Mouse (Mus musculus) cerebellum, adult 2 months (tissue): ENCODE measurements around the gene Clcn1. TPM values are rescaled to one million over a fixed set of nuclear protein-coding genes. Genes with fewer than 3 reads are reported as not detected.
A peak's percentile ranks its signal among the peaks of the same experiment; 100 is the strongest.

ENCODE experiments used
- DNase-seq, 2 experiments: peaks; one replicate each; pipeline ENCODE4 v3.0.0; 2021
- H3K27ac ChIP-seq: fragments of 200-500 bp; 2 replicates; pipeline ENCODE4 v1.5.1; 2012; ENCODE audit warnings: low read length, control low read depth, inconsistent platforms; ENCODE audit not compliant: insufficient read depth
- H3K27me3 ChIP-seq: fragments of 200-500 bp; 2 replicates; pipeline ENCODE4 v1.6.1; 2012; ENCODE audit warnings: inconsistent platforms, mild to moderate bottlenecking, low read length, moderate library complexity; ENCODE audit not compliant: control insufficient read depth, insufficient read depth
- H3K4me1 ChIP-seq: fragments of 200-500 bp; 2 replicates; pipeline ENCODE4 v1.6.1; 2011; ENCODE audit warnings: low read length; ENCODE audit not compliant: control insufficient read depth, insufficient read depth
- H3K4me3 ChIP-seq: fragments of 200-500 bp; replicated peaks from 2 replicates; pipeline ENCODE3; 2011; ENCODE audit warnings: mild to moderate bottlenecking, low read depth, low read length, control low read depth; ENCODE audit not compliant: insufficient read depth
- CTCF ChIP-seq: fragments of 200-500 bp; IDR thresholded peaks from 2 replicates; pipeline ENCODE4 v1.5.1; 2011; ENCODE audit warnings: low read depth, mild to moderate bottlenecking, control low read depth, low read length, moderate library complexity, borderline replicate concordance; ENCODE audit not compliant: insufficient read depth
- POLR2A ChIP-seq: fragments of 200-500 bp; IDR thresholded peaks from 2 replicates; pipeline ENCODE4 v1.6.1; 2011; ENCODE audit warnings: low read length, control low read depth, borderline replicate concordance; ENCODE audit not compliant: insufficient read depth
- WGBS: fragments of 180-500 bp; shearing (Covaris S2); methylation state at CpG from one replicate; pipeline ENCODE4 v1.1.7; 2018; 5-methylcytosine and 5-hydroxymethylcytosine counted together
- polyA plus RNA-seq: library from polyadenylated mRNA; depleted of rRNA; stranded (reverse); fragments of >200 nt; gene quantifications from 2 replicates; pipeline ENCODE4 v1.2.3, GENCODE M21; 2012

The Clcn1 gene
- polyA plus RNA-seq, 1 experiment, result 11.5 TPM

GRCm38 (mm10) chr6:42330946-42331345, 44.5 kb downstream of the Clcn1 start:
- Histone ChIP-seq H3K4me3 (no peak overlapping the region), H3K27ac (no peak overlapping the region), H3K27me3 (no peaks in the 10 kb centered on the region), H3K4me1 (peaks cover 13% of the 10 kb centered on the region)
- no peak for DNase-seq
- 93% methylated on average over 3 of the region's 3 CpGs for WGBS
- no peak for TF ChIP-seq CTCF
- no peak for TF ChIP-seq POLR2A

- DNase-seq, result no peak
- WGBS, result 95% methylated on average over 2 of the region's 2 CpGs
- H3K4me1 ChIP-seq, result peaks cover 17% of the 10 kb centered on the region
- no peak overlapping the region for H3K27ac ChIP-seq
- no peak overlapping the region for H3K4me3 ChIP-seq
- no peak for TF ChIP-seq CTCF
- TF ChIP-seq POLR2A, result no peak
- no peaks in the 10 kb centered on the region for H3K27me3 ChIP-seq
These were observed 52.7 kb downstream of the Clcn1 start for GRCm38 (mm10) chr6:42339189-42339588.

- DNase-seq, result no peak
- no peak for TF ChIP-seq CTCF
- TF ChIP-seq POLR2A, result no peak
- Histone ChIP-seq H3K27ac (no peak overlapping the region), H3K4me1 (peaks cover 24% of the 10 kb centered on the region), H3K27me3 (no peaks in the 10 kb centered on the region), H3K4me3 (no peak overlapping the region)
- whole genome bisulfite sequencing, result 58% methylated on average over 5 of the region's 5 CpGs
These were observed 53.5 kb downstream of the Clcn1 start for GRCm38 (mm10) chr6:42339981-42340380.

GRCm38 (mm10) chr6:42342171-42342570, 55.7 kb downstream of the Clcn1 start:
- peak overlapping the region; percentile 84 for H3K27ac ChIP-seq
- TF ChIP-seq POLR2A (no peak), CTCF (no peak)
- no peak overlapping the region for H3K4me3 ChIP-seq
- 75% methylated on average over 1 of the region's 1 CpGs for WGBS
- DNase-seq, result no peak
- peaks cover 24% of the 10 kb centered on the region for H3K4me1 ChIP-seq
- no peaks in the 10 kb centered on the region for H3K27me3 ChIP-seq

- H3K4me1 ChIP-seq, result peaks cover 32% of the 10 kb centered on the region
- TF ChIP-seq POLR2A (peak; percentile 40; the same call in 1 of the 2 replicates), CTCF (no peak)
- peak overlapping the region; percentile 84 for H3K27ac ChIP-seq
- peak; percentile 89 to 96 for DNase-seq
- H3K4me3 ChIP-seq, result no peak overlapping the region
- no peaks in the 10 kb centered on the region for H3K27me3 ChIP-seq
- 12% methylated on average over 9 of the region's 9 CpGs for WGBS
These were observed 57.1 kb downstream of the Clcn1 start for GRCm38 (mm10) chr6:42343361-42344120.

GRCm38 (mm10) chr6:42344255-42344654, 57.8 kb downstream of the Clcn1 start:
- H3K4me3 ChIP-seq, result no peak overlapping the region
- DNase-seq, result peak; percentile 21 to 42
- 73% methylated on average over 1 of the region's 1 CpGs for WGBS
- peak overlapping the region; percentile 84 for H3K27ac ChIP-seq
- TF ChIP-seq POLR2A, result no peak
- TF ChIP-seq CTCF, result no peak
- H3K4me1 ChIP-seq, result peaks cover 32% of the 10 kb centered on the region
- H3K27me3 ChIP-seq, result no peaks in the 10 kb centered on the region

- H3K27ac ChIP-seq, result peak overlapping the region; percentile 56
- no peak for TF ChIP-seq CTCF
- no peak for TF ChIP-seq POLR2A
- WGBS, result 16% methylated on average over 12 of the region's 12 CpGs
- peaks cover 24% of the 10 kb centered on the region for H3K4me1 ChIP-seq
- peak overlapping the region; percentile 55 for H3K4me3 ChIP-seq
- H3K27me3 ChIP-seq, result no peaks in the 10 kb centered on the region
- peak; percentile 68 to 75 for DNase-seq
These were observed 62.0 kb downstream of the Clcn1 start for GRCm38 (mm10) chr6:42348281-42349005.
